Mouse (Mus musculus) c-Kit-positive CD71-negative TER-119-negative erythroid progenitor cells, embryonic 14.5 days (primary cell): ENCODE results near the gene Hsd17b2.

Source experiments
- DNase-seq: peaks from one replicate; pipeline ENCODE4 v3.0.0-alpha.2; 2013; ENCODE audit warnings: low read depth

The Hsd17b2 gene

GRCm38 (mm10) chr8:117772126-117772525, 70.4 kb downstream of the Hsd17b2 start:
- peak; percentile 37 for DNase-seq

GRCm38 (mm10) chr8:117772597-117772996, 70.9 kb downstream of the Hsd17b2 start:
- DNase-seq: no peak

- DNase-seq: no peak
Measured at GRCm38 (mm10) chr8:117775626-117776025, 73.9 kb downstream of the Hsd17b2 start.

- no peak for DNase-seq
Measured at GRCm38 (mm10) chr8:117776075-117776474, 74.4 kb downstream of the Hsd17b2 start.

GRCm38 (mm10) chr8:117778531-117779322, 77.0 kb downstream of the Hsd17b2 start:
- DNase-seq: no peak

GRCm38 (mm10) chr8:117779344-117779743, 77.6 kb downstream of the Hsd17b2 start:
- no peak for DNase-seq

GRCm38 (mm10) chr8:117781375-117782129, 79.8 kb downstream of the Hsd17b2 start:
- no peak for DNase-seq

- DNase-seq: no peak
Measured at GRCm38 (mm10) chr8:117783021-117783420, 81.3 kb downstream of the Hsd17b2 start.

- no peak for DNase-seq
Measured at GRCm38 (mm10) chr8:117786428-117786827, 84.7 kb downstream of the Hsd17b2 start.

- DNase-seq: no peak
Measured at GRCm38 (mm10) chr8:117792616-117793144, 91.0 kb downstream of the Hsd17b2 start.

GRCm38 (mm10) chr8:117794581-117794980, 92.9 kb downstream of the Hsd17b2 start:
- no peak for DNase-seq

GRCm38 (mm10) chr8:117796464-117796863, 94.8 kb downstream of the Hsd17b2 start:
- no peak for DNase-seq

- no peak for DNase-seq
Measured at GRCm38 (mm10) chr8:117798066-117798465, 96.4 kb downstream of the Hsd17b2 start.

GRCm38 (mm10) chr8:117801443-117802298, 100.0 kb downstream of the Hsd17b2 start, which contains the start of gene Mphosph6:
Mphosph6 (minus strand) TSS chr8:117801943.
- DNase-seq: peak; percentile 97

GRCm38 (mm10) chr8:117802299-117802689, 100.6 kb downstream of the Hsd17b2 start:
- no peak for DNase-seq

GRCm38 (mm10) chr8:117805419-117805818, 103.7 kb downstream of the Hsd17b2 start:
- DNase-seq: no peak
